Mouse (Mus musculus) lung, postnatal 0 days (tissue): Measurements from ENCODE around the gene Rab3gap2.

ENCODE experiments used
- CTCF ChIP-seq: IDR thresholded peaks from 2 replicates; pipeline ENCODE4 v1.5.1; 2016; ENCODE audit warnings: antibody characterized with exemption, mild to moderate bottlenecking
- EP300 ChIP-seq: IDR thresholded peaks from 2 replicates; pipeline ENCODE4 v1.6.1; 2016; ENCODE audit warnings: antibody characterized with exemption, mild to moderate bottlenecking, control low read depth

- no peak for TF ChIP-seq EP300
- peak; percentile 55 for TF ChIP-seq CTCF
Measured at GRCm38 (mm10) chr1:185236530-185236929, 32.6 kb downstream of the Rab3gap2 start.
